Mouse (Mus musculus) G1E (cell line): ENCODE data around the gene Samd14.

ENCODE experiments used
- CTCF ChIP-seq: IDR thresholded peaks from 2 replicates; pipeline ENCODE4 v1.5.1; 2012; ENCODE audit warnings: low read depth, low read length, inconsistent platforms, mixed read lengths
- GATA1 ChIP-seq: IDR thresholded peaks from 2 replicates; pipeline ENCODE4 v1.6.1; 2012; ENCODE audit warnings: borderline replicate concordance, low read length, inconsistent platforms, mixed read lengths
- POLR2AphosphoS5 ChIP-seq: IDR thresholded peaks from 2 replicates; pipeline ENCODE4 v1.6.1; 2012; ENCODE audit warnings: low read depth, low read length, inconsistent platforms; ENCODE audit not compliant: insufficient replicate concordance
- TAL1 ChIP-seq: conservative IDR thresholded peaks from 2 replicates; pipeline ENCODE4 v1.6.1; 2012; ENCODE audit warnings: low read depth, low read length, inconsistent platforms, mixed read lengths

DNA sequence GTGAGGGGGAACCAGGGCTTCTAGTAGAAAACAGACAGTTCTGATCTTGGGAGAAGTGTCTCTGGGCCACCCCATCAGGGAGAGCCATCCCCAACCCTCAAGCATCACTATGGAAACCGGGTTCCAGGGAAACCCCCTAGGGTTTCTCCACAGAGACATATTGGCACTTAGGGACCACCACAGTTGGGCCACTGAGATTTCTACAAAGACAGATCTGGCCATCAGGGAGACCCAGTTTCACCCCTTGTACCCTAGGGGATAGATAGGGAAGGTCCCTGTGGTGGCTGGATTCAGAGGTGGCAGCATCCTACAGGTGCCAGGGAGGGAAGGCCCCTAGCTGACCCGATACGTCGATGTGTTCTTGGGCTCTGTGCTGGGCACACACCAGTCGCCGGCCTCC, 17.2 kb downstream of the Samd14 start:
- TF ChIP-seq CTCF (no peak), GATA1 (no peak), POLR2AphosphoS5 (no peak; the same call in 1 of the 2 replicates), TAL1 (no peak)
